Mouse (Mus musculus) MEL-GATA-1-ER (cell line): ENCODE data around the gene Gpr157.

Experiments
- DNase-seq: peaks from one replicate; pipeline ENCODE4 v3.0.0-alpha.2; 2012; ENCODE audit warnings: low read depth; ENCODE audit errors: extremely low read depth

Gene Gpr157

GRCm38 (mm10) chr4:150070136-150070535 is 17.0 kb upstream of the Gpr157 start:
- no peak for DNase-seq

GRCm38 (mm10) chr4:150072416-150073101 is 14.6 kb upstream of the Gpr157 start:
- no peak for DNase-seq

GRCm38 (mm10) chr4:150073102-150073473 is 14.1 kb upstream of the Gpr157 start:
- DNase-seq, result peak; percentile 29

- no peak for DNase-seq
These were observed 11.8 kb upstream of the Gpr157 start for GRCm38 (mm10) chr4:150075350-150075749.

- DNase-seq, result no peak
These were observed 11.0 kb upstream of the Gpr157 start for GRCm38 (mm10) chr4:150076147-150076546.

GRCm38 (mm10) chr4:150078646-150079045 is 8.5 kb upstream of the Gpr157 start:
- no peak for DNase-seq

- DNase-seq, result no peak
These were observed 7.9 kb upstream of the Gpr157 start for GRCm38 (mm10) chr4:150079244-150079643.

GRCm38 (mm10) chr4:150080330-150080967 is 6.7 kb upstream of the Gpr157 start:
- no peak for DNase-seq

GRCm38 (mm10) chr4:150085366-150085765 is 1.8 kb upstream of the Gpr157 start:
- peak; percentile 15 for DNase-seq

GRCm38 (mm10) chr4:150086841-150087160 is 364 bp upstream of the Gpr157 start:
- DNase-seq, result no peak

GRCm38 (mm10) chr4:150087890-150088530 is 845 bp downstream of the Gpr157 start:
- peak; percentile 9 for DNase-seq

- no peak for DNase-seq
These were observed 2.0 kb downstream of the Gpr157 start for GRCm38 (mm10) chr4:150089121-150089520.

- peak; percentile 31 for DNase-seq
These were observed 4.9 kb downstream of the Gpr157 start for GRCm38 (mm10) chr4:150091887-150092582.

GRCm38 (mm10) chr4:150092583-150092902 is 5.4 kb downstream of the Gpr157 start:
- DNase-seq, result no peak

- DNase-seq, result no peak
These were observed 6.6 kb downstream of the Gpr157 start for GRCm38 (mm10) chr4:150093560-150094462.

GRCm38 (mm10) chr4:150094463-150094789 is 7.3 kb downstream of the Gpr157 start:
- DNase-seq, result no peak

- no peak for DNase-seq
These were observed 9.1 kb downstream of the Gpr157 start for GRCm38 (mm10) chr4:150096309-150096708.

- DNase-seq, result no peak
These were observed 10.7 kb downstream of the Gpr157 start for GRCm38 (mm10) chr4:150097847-150098246.

- no peak for DNase-seq
These were observed 11.7 kb downstream of the Gpr157 start for GRCm38 (mm10) chr4:150098880-150099279.

GRCm38 (mm10) chr4:150102822-150103221 is 15.7 kb downstream of the Gpr157 start:
- DNase-seq, result no peak

- no peak for DNase-seq
These were observed 18.5 kb downstream of the Gpr157 start for GRCm38 (mm10) chr4:150105671-150106070.
